Mouse (Mus musculus) heart, postnatal 25 days (tissue): ENCODE measurements at regions not wholly inside any gene's neighbourhood (a gene's known extent, or its start where the extent isn't known, plus 50 kb on each side); places are given as distances from the start of the nearest gene placed in this dataset.

Experiments
- DNase-seq: peaks from one replicate; pipeline ENCODE4 v3.0.0; 2022; ENCODE audit warnings: low spot score
- intact Hi-C: fragments of 180-260 bp; cut with DNase I; formaldehyde crosslinking; loops from one replicate; pipeline ENCODE4 v1.15.1; 2025

- no peak for DNase-seq
- intact Hi-C loops: no loop called here
Measured at GRCm38 (mm10) chr19:32935638-32936037, 178.3 kb downstream of the Pten start.

GRCm38 (mm10) chr19:32937591-32937990 is 180.3 kb downstream of the Pten start:
- no peak for DNase-seq
- intact Hi-C loops: no loop called here

GRCm38 (mm10) chr19:32939692-32940091 is 182.4 kb downstream of the Pten start:
- no peak for DNase-seq

GRCm38 (mm10) chr19:32940806-32941205 is 183.5 kb downstream of the Pten start:
- intact Hi-C loops: no loop called here
- DNase-seq: no peak

More at GRCm38 (mm10) chr19:32939692-32940091, 182.4 kb downstream of the Pten start:
- intact Hi-C loops: no loop called here

- intact Hi-C loops: no loop called here
Measured at GRCm38 (mm10) chr19:32943594-32944230, 186.4 kb downstream of the Pten start.

GRCm38 (mm10) chr19:32947081-32947855 is 190.0 kb downstream of the Pten start:
- no peak for DNase-seq
- intact Hi-C loops: no loop called here

More at GRCm38 (mm10) chr19:32943594-32944230, 186.4 kb downstream of the Pten start:
- no peak for DNase-seq

- DNase-seq: no peak
- intact Hi-C loops: loop anchor here (5.0 kb wide), 1 partner anchor 43 kb away; no protein-coding TSS in a partner anchor
Measured at GRCm38 (mm10) chr19:32950252-32950651, 193.0 kb downstream of the Pten start.

GRCm38 (mm10) chr19:32950794-32951193 is 193.5 kb downstream of the Pten start:
- DNase-seq: no peak
- intact Hi-C loops: loop anchor here (5.0 kb wide), 1 partner anchor 43 kb away; no protein-coding TSS in a partner anchor

GRCm38 (mm10) chr19:32952425-32952824 is 195.1 kb downstream of the Pten start:
- no peak for DNase-seq
- intact Hi-C loops: loop anchor here (2.0 to 5.0 kb wide), 2 partner anchors 45 to 194 kb away; no protein-coding TSS in a partner anchor

- intact Hi-C loops: loop anchor here (2.0 to 5.0 kb wide), 2 partner anchors 46 to 194 kb away; no protein-coding TSS in a partner anchor
- no peak for DNase-seq
Measured at GRCm38 (mm10) chr19:32952928-32953687, 195.8 kb downstream of the Pten start.

- no peak for DNase-seq
- intact Hi-C loops: loop anchor here (2.0 to 5.0 kb wide), 2 partner anchors 47 to 239 kb away; no protein-coding TSS in a partner anchor
Measured at GRCm38 (mm10) chr19:32954001-32954605, 196.8 kb downstream of the Pten start.

- intact Hi-C loops: loop anchor here (2.0 to 5.0 kb wide), 2 partner anchors 48 to 240 kb away; no protein-coding TSS in a partner anchor
- DNase-seq: no peak
Measured at GRCm38 (mm10) chr19:32954942-32955341, 197.6 kb downstream of the Pten start.

GRCm38 (mm10) chr19:32956143-32956915 is 199.0 kb downstream of the Pten start:
- DNase-seq: no peak
- intact Hi-C loops: no loop called here

GRCm38 (mm10) chr19:32956916-32957558 is 199.7 kb downstream of the Pten start:
- DNase-seq: no peak
- intact Hi-C loops: no loop called here

- intact Hi-C loops: no loop called here
- no peak for DNase-seq
Measured at GRCm38 (mm10) chr19:32958276-32958675, 201.0 kb downstream of the Pten start.

- intact Hi-C loops: no loop called here
- DNase-seq: no peak
Measured at GRCm38 (mm10) chr19:32958791-32959190, 201.5 kb downstream of the Pten start.

GRCm38 (mm10) chr19:32959844-32960195 is 202.5 kb downstream of the Pten start:
- intact Hi-C loops: no loop called here

GRCm38 (mm10) chr19:32960196-32960947 is 203.1 kb downstream of the Pten start:
- no peak for DNase-seq
- intact Hi-C loops: no loop called here

More at GRCm38 (mm10) chr19:32959844-32960195, 202.5 kb downstream of the Pten start:
- no peak for DNase-seq
